Mouse (Mus musculus) midbrain, embryonic 11.5 days (tissue): ENCODE data around the gene Ogfod1. TPM values are rescaled to one million over a fixed set of nuclear protein-coding genes. Genes with fewer than 3 reads are reported as not detected.

ENCODE experiments used
- polyA plus RNA-seq: library from polyadenylated mRNA; unstranded; fragments of >200 nt; fragmentation: Nextera tagmentation; extraction: Ambion mirVana; gene quantifications from 2 replicates; pipeline ENCODE4 v1.2.1, GENCODE M21; 2014

Ogfod1 gene
- polyA plus RNA-seq, 1 experiment from 2014 or later, result 11.1 TPM

Other genes starting within 250 kb of the Ogfod1 start
- gene Gnao1, start 227.2 kb upstream of the Ogfod1 start, polyA plus RNA-seq, result 32.1 and 35.1 TPM in 2 replicates
- 56.8 and 64.7 TPM in 2 replicates for gene Amfr, start 24.4 kb upstream of the Ogfod1 start, polyA plus RNA-seq
- gene Nudt21, start 167 bp upstream of the Ogfod1 start, polyA plus RNA-seq, result 198 and 200 TPM in 2 replicates
- 21.3 and 26.6 TPM in 2 replicates for gene Bbs2, start 61.7 kb downstream of the Ogfod1 start, polyA plus RNA-seq
- not detected in 2 replicates for gene Mt4, start 100.0 kb downstream of the Ogfod1 start, polyA plus RNA-seq
- 8.5 and 12.0 TPM in 2 replicates for gene Mt3, start 115.4 kb downstream of the Ogfod1 start, polyA plus RNA-seq
- 22.9 and 29.8 TPM in 2 replicates for gene Mt2, start 135.5 kb downstream of the Ogfod1 start, polyA plus RNA-seq
- 87.0 and 94.1 TPM in 2 replicates for gene Mt1, start 141.9 kb downstream of the Ogfod1 start, polyA plus RNA-seq
- gene Nup93, start 177.4 kb downstream of the Ogfod1 start, polyA plus RNA-seq, result 118 and 121 TPM in 2 replicates